Mouse (Mus musculus) heart, postnatal 0 days (tissue): ENCODE results near the gene Rcor1.

Experiments used
- CTCF ChIP-seq: IDR thresholded peaks from 2 replicates; pipeline ENCODE4 v1.5.1; 2016; ENCODE audit warnings: antibody characterized with exemption, control low read depth, low read depth
- EP300 ChIP-seq: IDR thresholded peaks from 2 replicates; pipeline ENCODE4 v1.6.1; 2016; ENCODE audit warnings: antibody characterized with exemption, low read depth

GRCm38 (mm10) chr12:111125666-111126065 lies 86.5 kb downstream of the Rcor1 start:
- TF ChIP-seq CTCF (no peak), EP300 (no peak)
